Mouse (Mus musculus) heart, postnatal 10 days (tissue): Measurements from ENCODE around the gene Smyd3. TPM values are rescaled to one million over a fixed set of nuclear protein-coding genes. Genes with fewer than 3 reads are reported as not detected.
A peak's percentile ranks its signal among the peaks of the same experiment; 100 is the strongest.

Experiments used
- DNase-seq, 2 experiments: peaks; one replicate each; pipeline ENCODE4 v3.0.0; 2021
- intact Hi-C: fragments of 180-260 bp; cut with DNase I; formaldehyde crosslinking; loops from one replicate; pipeline ENCODE4 v1.15.1; 2025
- total RNA-seq, 2 experiments: library from RNA; stranded (reverse); gene quantifications; 2 replicates each; pipeline ENCODE4 v1.2.3; 2021

The Smyd3 gene
- total RNA-seq, 2 experiments from 2014 or later, result 5.8 to 6.7 TPM

DNA sequence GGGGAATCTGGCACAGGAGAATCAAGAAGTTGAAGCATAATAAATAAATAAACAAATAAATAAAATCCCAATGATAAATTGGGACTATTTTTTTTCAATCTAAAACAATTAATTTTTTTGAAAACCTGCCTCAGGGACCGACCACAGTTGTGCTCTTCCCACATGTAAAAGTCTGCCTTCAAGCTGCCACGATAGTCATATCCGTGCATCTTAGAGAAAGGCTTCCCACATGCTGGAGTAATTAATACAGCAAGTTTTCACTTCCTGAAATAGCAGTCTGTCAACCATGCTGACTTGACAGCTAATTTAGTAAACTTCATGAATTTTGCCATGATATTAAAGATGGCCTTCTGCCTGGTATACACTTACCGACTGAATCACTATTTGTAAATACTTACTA, 119.2 kb downstream of the Smyd3 start:
- no peak for DNase-seq
- intact Hi-C loops, result no loop called here

DNA sequence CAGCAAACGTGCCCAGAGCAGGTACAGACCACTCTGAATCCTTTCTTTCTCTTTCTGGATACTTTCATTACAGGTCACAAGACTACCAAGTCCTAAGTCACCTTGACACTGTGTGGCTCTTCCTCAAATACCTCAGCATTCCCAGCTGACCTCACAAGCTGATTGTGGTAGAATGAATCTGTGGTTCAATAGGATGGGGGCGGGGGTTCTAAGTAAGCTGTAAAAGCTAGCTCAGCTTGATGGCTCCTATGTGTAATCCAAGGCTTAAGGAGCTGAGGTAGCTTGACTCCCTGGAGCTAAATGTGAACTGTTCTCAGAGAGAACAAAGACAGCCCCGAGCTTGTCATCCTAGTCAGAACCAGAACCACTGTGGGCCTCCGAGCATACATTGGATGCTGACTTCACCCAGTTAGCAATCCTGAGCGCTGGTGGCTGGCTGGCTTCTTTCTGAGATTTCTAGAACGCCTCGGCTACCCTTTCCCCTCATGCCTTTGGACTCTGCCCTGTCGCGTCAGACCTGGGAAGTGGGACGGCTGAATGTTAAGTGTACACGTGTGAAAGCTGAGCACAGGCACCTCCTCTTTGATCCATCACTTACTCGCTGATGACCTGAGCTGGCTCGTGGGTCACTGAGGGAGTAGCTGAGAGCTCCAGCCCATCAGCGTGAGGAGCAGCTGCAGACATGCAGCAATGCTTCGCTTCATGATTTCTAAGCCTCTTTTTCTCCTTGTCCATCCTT, 131.4 kb downstream of the Smyd3 start:
- intact Hi-C loops, result no loop called here
- DNase-seq, result no peak

DNA sequence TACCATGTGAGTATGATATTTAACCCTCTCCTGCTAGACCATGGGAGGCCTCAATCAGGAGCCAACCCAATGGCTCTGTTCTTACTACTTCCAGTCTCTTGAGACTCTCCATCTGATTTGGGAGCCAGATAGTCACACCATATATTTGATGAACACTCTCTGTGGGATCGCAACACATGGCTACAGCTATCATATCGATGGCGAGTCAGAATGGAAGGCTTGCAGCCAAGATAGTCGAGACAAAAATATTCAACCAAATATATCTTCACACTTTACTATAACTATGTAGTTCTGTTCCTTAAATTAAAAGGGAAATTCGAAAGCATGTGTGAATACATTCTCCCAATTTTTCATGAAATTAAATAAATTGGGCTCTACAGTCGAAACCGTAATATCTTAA, 132.2 kb downstream of the Smyd3 start:
- intact Hi-C loops, result no loop called here
- no peak for DNase-seq

DNA sequence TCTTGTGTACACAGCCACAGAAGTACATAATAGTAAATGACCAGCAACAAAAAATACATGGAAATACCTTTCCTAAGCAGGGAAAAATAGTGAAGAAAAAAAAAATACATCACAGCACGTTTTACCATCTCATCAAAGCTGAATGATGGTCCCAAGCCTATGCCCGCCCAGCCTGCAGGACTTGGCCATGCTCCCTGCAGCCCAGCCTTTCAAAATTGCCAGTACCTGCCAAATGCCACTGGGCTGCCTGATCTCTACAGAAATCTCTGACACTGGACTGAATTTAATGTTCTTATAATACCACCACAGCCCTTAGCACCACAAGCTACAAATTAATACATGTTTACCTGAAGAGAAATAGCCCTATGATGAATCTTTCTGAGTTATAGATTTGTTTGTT, 133.5 kb downstream of the Smyd3 start:
- DNase-seq, result no peak
- intact Hi-C loops, result no loop called here

DNA sequence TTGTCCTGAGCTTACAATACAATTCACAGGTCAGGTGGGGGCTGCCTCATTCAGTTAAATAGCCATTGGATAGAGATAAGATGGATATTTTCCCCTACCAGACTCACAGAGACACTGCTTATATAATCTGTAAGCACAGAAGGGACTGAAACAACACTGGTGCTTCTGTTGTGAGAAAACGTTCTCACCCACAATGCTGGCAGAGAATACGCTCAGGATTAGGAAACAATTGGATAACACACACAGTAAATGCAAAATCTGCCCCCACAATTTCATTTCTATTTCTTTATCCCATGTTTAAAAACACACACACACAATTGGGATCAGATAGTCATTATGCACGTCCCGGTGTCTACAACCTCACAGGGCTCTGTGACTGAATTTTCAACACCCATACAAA, 139.7 kb downstream of the Smyd3 start:
- no peak for DNase-seq
- intact Hi-C loops, result no loop called here

DNA sequence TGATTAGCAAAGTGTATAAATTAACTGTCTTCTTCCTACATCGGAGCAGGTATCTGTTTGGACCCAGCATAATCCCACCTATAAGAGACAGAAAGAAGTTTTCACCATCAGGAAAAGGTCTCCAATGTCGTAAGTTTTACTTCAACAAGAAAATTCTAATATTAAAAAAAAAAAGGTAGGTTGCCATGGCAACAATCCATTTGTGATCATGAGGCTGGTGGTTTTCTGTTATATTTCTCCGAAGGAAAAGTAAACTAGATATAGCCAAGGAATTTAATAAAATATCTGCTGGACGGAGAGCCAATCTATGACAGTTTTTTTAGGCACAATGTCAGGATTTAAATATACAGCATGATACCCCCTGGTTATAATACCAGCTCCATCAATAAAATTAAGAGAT, 142.9 kb downstream of the Smyd3 start:
- DNase-seq, result no peak
- intact Hi-C loops, result no loop called here

DNA sequence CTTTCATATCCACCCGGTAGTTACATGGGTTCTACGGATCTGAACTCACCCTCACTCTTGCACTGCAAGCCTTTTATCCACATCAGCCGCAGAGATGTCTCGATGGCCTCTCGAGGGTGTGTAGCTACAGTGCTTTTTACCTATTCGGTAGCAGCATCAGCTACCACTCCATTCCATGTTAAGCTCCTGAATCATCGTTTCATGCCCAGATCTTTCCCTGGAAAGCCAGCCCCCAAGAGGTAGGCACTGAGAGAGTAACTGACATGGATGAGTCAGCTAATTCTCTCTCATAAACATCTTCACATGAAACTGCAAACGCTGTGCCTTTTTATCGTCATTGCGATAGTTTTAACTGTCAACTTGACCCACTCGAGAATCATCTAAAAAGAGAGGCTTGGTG, 143.9 kb downstream of the Smyd3 start:
- intact Hi-C loops, result no loop called here
- DNase-seq, result no peak

DNA sequence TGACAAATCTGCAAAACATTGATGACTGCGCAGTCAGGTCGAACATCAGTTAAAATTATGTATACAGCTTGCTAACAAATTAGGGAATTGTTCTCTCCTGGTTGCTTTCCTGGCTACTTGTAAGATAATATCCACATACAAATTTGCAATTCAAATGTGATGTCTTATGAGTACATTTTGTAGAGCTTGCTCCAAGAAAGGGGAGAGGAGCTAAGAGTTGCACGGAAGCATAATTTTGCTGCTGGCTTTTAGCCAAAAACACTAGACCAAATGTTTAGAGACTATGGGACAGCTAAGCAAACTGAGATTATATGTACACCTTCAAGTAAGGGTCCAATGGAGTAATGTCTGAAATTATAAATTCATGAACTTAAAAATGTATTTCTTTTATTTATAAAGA, 146.7 kb downstream of the Smyd3 start:
- intact Hi-C loops, result no loop called here
- DNase-seq, result no peak

DNA sequence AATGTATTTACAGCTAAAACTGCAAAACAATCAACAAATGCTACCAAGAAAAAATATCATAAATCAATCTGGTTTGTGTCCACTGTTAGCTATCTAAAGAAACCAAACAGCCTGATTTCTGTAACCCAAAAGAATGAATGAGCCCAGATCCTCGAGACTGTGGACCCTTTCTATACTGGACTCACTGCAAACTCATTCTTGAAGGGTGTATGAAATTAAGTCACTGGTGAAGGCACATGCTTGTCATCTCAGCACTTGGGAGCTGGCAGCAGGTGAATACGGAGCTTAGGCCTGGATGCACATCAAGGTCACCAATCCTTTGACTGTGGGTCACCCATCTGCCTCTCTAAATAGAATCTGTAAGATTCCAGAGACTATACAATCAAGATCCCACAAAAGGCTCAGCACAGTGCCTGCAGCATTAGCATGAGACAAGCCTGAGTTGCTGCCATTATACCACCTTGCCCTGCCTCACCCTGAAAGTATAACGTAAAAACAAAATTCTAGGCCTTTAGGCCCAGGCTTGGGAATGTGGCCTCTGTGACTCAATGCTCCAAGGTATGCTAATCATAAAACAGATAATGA, 149.3 kb downstream of the Smyd3 start:
- intact Hi-C loops, result no loop called here
- no peak for DNase-seq

DNA sequence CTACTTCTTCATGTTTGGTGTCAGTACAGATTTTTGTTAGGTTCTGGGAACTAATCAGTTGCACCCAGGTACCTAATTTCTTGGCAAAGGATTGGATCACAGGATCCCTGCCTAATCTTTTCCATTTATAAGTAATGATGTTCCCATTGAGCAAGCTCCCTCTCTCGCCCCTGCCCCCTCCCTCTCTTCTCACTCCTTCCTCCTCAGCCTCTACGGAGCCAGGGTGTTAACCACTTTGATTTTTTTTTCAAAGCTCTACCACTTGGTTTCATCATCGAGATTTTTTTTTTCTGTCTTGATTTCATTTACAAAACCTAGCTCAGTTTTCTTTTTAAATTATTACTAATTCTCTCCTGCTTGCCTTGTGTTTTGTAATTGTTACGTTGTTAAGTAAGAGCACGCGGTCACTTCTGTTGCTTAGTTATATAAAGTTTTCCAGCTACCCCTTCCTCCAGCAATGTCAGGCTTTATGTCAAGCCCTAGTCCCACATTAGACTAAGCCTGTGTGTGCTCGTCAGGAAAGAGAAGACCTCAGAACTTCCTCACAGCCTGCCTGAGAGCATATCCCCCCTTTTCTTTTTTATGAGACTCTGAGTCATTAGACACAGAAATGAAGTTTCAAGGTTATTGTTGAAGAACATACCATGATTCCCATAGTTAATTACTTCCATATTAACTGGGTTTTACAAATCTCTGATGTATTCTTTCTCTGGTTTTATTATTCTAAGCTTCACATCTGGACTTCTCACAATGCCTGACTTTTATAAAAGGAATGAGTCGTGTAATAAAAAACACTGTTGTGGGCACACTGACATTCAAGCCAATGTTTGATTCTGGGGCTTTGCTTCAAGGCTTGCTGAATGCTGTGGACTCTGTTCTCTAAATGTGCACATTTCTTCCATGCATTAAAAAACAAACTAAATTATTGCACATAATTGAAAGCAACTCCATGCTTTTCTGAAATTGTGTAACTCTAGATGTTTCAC, 156.1 kb downstream of the Smyd3 start:
- intact Hi-C loops, result no loop called here
- DNase-seq, result no peak

DNA sequence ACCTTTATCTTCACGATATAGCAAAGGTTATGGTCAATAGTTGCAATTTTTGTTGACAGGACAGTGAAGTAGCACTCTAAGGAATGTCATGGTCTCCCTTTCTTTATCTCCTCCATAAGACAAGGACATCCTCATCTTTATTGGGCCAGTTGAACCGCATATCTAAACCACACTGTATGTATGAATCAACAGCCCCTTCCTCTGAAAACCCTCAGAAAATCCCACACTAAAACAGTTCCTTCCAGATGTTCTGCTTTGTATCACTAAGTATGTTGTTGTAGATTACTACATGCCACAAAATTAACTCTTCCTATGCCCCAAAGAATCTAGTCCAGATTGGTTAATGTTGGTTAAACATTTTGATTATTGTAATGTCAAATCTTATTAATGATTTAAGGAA, 160.7 kb downstream of the Smyd3 start:
- intact Hi-C loops, result no loop called here
- DNase-seq, result no peak

DNA sequence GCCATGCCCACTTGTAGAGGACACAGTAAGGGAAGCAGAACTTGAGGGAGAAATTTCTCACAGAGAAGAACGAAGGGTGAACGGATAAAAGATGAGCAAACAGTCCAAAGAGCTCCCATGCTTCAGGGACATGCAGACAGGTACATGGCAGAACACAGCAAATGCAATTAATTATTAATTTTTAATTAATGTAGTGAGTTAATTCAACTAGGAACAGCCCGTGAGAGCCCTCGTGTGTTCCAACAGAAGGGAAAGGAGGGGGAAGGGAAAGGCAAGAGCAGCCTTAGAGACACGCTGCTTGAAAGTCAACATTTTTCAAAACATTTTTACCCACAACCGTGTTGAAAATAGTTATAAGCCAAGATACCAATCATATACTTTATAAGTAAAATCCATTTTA, 163.6 kb downstream of the Smyd3 start:
- DNase-seq, result no peak
- intact Hi-C loops, result no loop called here

DNA sequence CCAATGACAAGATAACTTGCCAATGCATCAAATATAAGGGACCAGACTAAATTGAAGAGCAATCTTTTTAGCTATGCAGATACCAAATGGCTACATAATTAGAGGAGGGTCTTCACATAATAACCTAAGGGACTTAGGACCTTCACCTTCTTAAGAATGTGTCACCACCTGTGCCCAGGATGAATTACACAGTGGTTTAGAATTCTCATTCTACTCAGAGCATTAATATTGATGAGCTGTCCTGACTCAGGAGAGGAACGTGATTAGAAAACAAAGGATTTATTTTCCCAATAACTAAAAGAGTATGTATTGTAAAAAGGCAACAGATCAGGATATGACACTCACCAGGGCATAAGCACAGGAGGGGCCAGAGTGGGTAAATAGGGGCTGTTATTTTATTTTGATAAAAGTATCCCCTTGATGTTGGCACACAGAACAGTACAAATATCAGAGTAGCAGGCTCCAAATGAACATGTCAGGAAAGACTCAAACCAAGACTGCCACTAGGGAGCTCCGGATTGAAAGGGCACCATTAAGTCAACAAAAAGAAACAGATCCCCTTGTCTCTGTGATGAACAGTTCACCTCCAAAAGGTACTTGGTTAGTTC, 172.4 kb downstream of the Smyd3 start:
- no peak for DNase-seq
- intact Hi-C loops, result no loop called here

DNA sequence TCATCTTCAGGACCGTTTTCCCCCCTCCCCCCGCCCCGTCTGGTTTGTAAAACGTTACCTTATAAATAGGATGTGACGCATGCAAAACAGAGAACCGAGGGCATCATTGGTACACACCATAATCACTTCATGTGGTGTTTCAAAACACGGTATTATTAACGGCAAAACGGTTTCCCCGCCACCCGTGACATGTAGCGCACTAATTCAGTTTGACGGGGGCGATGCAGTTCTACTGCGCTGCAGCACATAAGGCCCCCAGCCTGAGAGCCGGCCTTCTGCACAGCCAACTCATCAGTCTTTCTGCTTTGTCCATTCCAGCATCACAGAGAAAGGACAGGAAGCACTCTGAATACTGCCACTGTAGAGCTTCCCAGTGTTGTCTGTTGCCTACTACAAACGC, 174.4 kb downstream of the Smyd3 start:
- DNase-seq, result no peak
- intact Hi-C loops, result no loop called here

DNA sequence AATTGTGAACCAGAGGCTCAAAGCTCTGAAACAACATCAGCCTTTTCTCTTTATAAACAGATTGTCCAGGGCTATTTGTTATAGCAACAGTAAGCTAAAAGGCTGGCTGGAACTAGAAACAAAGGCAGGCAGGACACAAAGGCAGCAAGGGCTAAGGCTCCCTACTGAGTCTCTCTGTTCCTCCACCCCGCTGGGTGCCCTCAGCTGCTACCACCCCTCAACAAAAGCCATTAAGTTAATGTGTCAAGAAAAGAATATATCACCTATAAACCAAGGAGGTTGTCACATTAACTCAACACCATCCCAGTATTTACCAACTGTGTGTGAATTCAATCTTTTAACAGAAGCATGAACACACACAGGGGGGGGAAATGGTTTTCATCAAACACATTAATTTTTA, 176.3 kb downstream of the Smyd3 start:
- DNase-seq, result no peak
- intact Hi-C loops, result no loop called here

DNA sequence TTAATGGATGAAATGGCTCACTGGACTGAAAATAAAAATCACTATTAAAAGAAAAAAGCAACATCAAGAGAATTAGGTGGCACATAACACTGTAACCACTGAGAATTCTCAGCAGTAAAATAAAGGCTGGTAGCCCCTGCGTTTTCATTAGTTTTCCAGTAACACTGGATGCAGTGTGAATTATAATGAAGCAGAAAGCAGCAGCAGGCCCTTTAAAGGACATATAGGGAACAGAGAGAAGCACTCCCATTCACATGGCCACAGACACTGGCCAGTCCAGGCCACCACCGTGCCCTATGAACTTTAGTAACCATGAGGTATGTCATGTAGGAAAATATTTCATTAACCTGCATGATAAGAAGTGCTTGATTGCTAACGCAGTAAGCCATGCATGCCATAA, 178.8 kb downstream of the Smyd3 start:
- intact Hi-C loops, result no loop called here
- DNase-seq, result no peak

DNA sequence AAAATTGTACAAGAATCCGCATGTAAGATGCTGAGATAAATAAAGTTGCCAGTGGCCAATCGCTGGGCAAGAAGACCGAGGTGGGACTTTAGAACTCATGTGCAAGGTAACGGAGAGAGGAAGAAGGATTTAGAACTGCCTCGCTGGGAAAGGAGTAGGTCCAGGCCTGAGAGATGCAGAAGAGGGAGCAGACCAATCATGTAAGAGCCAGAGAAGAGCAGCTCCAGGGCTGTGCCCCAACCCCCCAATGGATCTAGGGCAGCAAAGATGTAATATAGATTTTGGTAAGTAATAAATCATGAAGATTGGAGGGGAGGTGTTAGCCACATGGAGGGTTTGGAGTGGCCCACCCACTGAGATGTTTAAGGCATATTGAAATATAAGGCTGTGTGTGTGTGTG, 180.3 kb downstream of the Smyd3 start:
- intact Hi-C loops, result no loop called here

DNA sequence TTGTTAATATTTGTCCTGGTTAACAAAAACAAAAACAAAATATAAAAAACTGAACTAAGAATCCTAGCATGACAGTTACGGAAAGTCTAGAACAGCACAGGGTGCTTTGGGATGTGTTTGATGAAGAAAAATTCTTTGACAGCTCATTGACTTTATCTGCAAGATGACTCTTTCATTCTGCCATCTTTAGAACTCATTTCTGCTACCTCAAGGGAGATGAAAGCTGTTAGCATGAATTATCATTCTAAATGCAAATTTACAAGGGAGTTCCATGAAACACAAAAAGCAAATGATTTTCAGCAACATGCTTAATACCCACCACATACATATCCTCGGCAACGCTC, 190.9 kb downstream of the Smyd3 start:
- no peak for DNase-seq
- intact Hi-C loops, result no loop called here

More for the DNA sequence above, 180.3 kb downstream of the Smyd3 start:
- DNase-seq, result no peak

DNA sequence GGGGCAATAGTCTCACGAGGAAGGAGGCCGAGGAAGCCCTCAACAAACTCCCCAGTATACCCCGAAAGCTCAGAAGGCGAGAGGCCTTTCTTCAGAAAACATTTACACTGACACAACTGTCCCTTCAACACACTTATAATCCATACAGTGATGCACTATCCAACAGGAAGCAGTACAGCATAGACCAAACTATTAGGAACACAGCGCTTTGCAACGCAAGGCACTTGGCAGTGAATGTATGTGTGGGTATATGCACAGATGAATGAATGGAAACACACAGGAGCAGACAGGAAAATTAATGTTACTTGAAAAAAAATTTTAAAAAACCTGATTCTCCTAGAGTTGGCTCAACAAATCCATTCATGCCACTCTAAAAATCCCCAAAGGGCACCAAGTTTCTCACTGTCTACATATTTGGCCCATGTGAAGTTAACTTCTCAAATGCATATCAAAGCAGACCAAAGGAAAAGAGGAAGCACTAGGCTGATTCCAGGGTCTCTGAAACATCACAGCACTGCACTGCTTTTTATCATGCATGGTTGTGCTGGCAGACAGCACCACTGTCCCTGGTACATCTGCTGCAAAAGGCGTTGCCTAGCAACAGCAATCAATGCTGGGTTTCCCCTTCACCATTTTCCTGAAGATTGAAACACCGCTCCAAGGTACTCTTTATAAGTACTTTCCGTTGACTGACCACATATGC, 191.4 kb downstream of the Smyd3 start:
- DNase-seq, result no peak
- intact Hi-C loops, result no loop called here

DNA sequence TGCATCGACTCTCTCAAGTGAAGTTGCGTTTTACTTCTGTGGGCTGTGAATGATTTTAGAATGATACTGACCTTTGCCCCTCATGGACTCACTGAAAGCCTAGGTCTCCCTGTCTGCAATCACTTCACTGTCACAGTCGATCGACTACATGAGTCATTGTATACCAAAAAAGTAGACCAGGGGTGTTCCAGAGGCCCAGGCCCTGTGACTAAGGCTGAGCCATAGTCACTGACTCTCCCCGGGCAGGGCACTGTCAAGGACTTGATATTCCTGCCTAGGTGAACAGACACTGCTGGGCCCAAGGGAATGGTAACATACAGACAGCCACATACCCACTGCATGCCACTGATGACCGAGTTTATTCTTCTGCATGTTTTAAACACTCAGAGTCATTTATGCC, 193.6 kb downstream of the Smyd3 start:
- no peak for DNase-seq
- intact Hi-C loops, result no loop called here

DNA sequence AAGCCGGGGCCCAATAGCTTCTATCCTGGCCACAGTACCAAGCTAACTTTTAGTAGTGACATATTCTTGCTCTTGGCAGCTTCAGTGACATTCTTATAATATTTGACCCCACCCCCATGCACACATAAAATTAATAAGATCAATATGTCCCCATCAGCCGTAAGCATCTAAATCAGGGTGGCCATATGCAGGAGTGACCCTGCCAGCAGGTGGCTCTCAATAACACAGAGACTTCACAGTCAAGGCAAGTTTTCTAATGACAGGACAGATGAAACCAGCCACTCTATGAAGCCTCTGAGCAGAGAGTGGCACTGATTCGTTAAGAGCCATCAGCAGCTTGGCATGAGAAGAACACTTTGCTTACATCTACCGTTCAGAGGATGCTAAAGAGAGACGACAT, 204.2 kb downstream of the Smyd3 start:
- intact Hi-C loops, result loop anchor here (5.0 kb wide), 1 partner anchor 164 kb away; no protein-coding TSS in a partner anchor
- DNase-seq, result peak in 1 of 2 experiments; percentile 6
